In genomic region chr8:70538024-70538579, GRCm38 (mm10) we compare ENCODE assay signal across 8 mouse cellular contexts. TPM values are rescaled to one million over a fixed set of nuclear protein-coding genes. Genes with fewer than 3 reads are reported as not detected.
DNase-seq lines count a peak whose midpoint lies in the region; ATAC-seq and TF ChIP-seq lines count a peak whose summit lies in the region.

No protein-coding gene starts in this region.

- peak; percentile 68 for DNase-seq in gastrocnemius, adult 18-20 months (ENCODE audit: low spot score)
- no peak for DNase-seq in gastrocnemius, postnatal 10 days
- DNase-seq in cerebellum, adult 8-10 months = peak; percentile 55
- DNase-seq in forebrain, postnatal 0 days = no peak
- no peak for DNase-seq in hindbrain, embryonic 14.5 days (ENCODE audit: low spot score)
- DNase-seq in liver, adult 2 months (ENCODE audit: extremely low read depth, low read depth, low spot score) = peak; percentile 92
- DNase-seq in testis, postnatal 10 days (ENCODE audit: low spot score) = peak; percentile 77

- 15% methylated on average over 24 of the region's 24 CpGs for WGBS in forebrain, postnatal 0 days
- WGBS in hindbrain, embryonic 14.5 days = 15% methylated on average over 24 of the region's 24 CpGs
- WGBS in liver, adult 2 months = 1% methylated on average over 24 of the region's 24 CpGs
- 15% methylated on average over 24 of the region's 24 CpGs for WGBS in midbrain, embryonic 16.5 days

- no peaks in the 10 kb centered on the region for H3K9me3 ChIP-seq in forebrain, postnatal 0 days (ENCODE audit: low read length)
- no peaks in the 10 kb centered on the region for H3K9me3 ChIP-seq in hindbrain, embryonic 14.5 days (ENCODE audit: control insufficient read depth, low read length)
- H3K9me3 ChIP-seq in midbrain, embryonic 16.5 days (replicated peaks; ENCODE audit: control insufficient read depth, low read length, poor library complexity, severe bottlenecking) = no peaks in the 10 kb centered on the region

- peaks cover 39% of the 10 kb centered on the region for H3K36me3 ChIP-seq in forebrain, postnatal 0 days (ENCODE audit: insufficient read depth)
- H3K36me3 ChIP-seq in hindbrain, embryonic 14.5 days (replicated peaks; ENCODE audit: control insufficient read depth, insufficient read depth) = peaks cover 39% of the 10 kb centered on the region
- peaks cover 21% of the 10 kb centered on the region for H3K36me3 ChIP-seq in liver, adult 2 months (ENCODE audit: control insufficient read depth, insufficient read depth, low read length)
- peaks cover 8% of the 10 kb centered on the region; the same call in 1 of the 2 replicates for H3K36me3 ChIP-seq in midbrain, embryonic 16.5 days (ENCODE audit: control insufficient read depth, insufficient read depth, low read length)

- no peaks in the 10 kb centered on the region for H3K27me3 ChIP-seq in forebrain, postnatal 0 days (ENCODE audit: insufficient read depth, low read length)
- H3K27me3 ChIP-seq in hindbrain, embryonic 14.5 days (ENCODE audit: control insufficient read depth, insufficient read depth, low read length) = no peaks in the 10 kb centered on the region
- no peaks in the 10 kb centered on the region for H3K27me3 ChIP-seq in liver, adult 2 months (ENCODE audit: control insufficient read depth, insufficient read depth, low read length)
- H3K27me3 ChIP-seq in midbrain, embryonic 16.5 days (ENCODE audit: control insufficient read depth, insufficient read depth, low read depth, low read length) = no peaks in the 10 kb centered on the region

- H3K27ac ChIP-seq in forebrain, postnatal 0 days (ENCODE audit: low read depth, low read length) = peak overlapping the region; percentile 91; the same call in 1 of the 2 replicates
- peak overlapping the region; percentile 88; the same call in 1 of the 2 replicates for H3K27ac ChIP-seq in hindbrain, embryonic 14.5 days
- H3K27ac ChIP-seq in liver, adult 2 months (replicated peaks; ENCODE audit: insufficient read depth, low read depth, low read length) = peak overlapping the region; percentile 93
- H3K27ac ChIP-seq in midbrain, embryonic 16.5 days (ENCODE audit: low read length) = peak overlapping the region; percentile 94

- TF ChIP-seq POLR2A in liver, adult 2 months (IDR thresholded peaks at IDR 0.05; ENCODE audit: extremely low read depth, insufficient read depth, low read length) = 0 out of 2 replicates have a peak, but pooled peaks have one; percentile 42

- H3K4me2 ChIP-seq in forebrain, postnatal 0 days (ENCODE audit: low read depth) = peak overlapping the region; percentile 93
- peak overlapping the region; percentile 93 for H3K4me2 ChIP-seq in hindbrain, embryonic 14.5 days (replicated peaks)
- peak overlapping the region; percentile 93 for H3K4me2 ChIP-seq in midbrain, embryonic 16.5 days (ENCODE audit: low read length)

- peaks cover 29% of the 10 kb centered on the region; the same call in 1 of the 2 replicates for H3K79me2 ChIP-seq in liver, adult 2 months (ENCODE audit: control insufficient read depth, insufficient read depth, low read length)

- H3K4me1 ChIP-seq in forebrain, postnatal 0 days (ENCODE audit: insufficient read depth) = peaks cover 11% of the 10 kb centered on the region; the same call in 1 of the 2 replicates
- peaks cover 15% of the 10 kb centered on the region for H3K4me1 ChIP-seq in hindbrain, embryonic 14.5 days (replicated peaks; ENCODE audit: control insufficient read depth, insufficient read depth, low read length)
- peaks cover 14% of the 10 kb centered on the region for H3K4me1 ChIP-seq in liver, adult 2 months (ENCODE audit: control insufficient read depth, insufficient read depth, low read length)
- peaks cover 26% of the 10 kb centered on the region for H3K4me1 ChIP-seq in midbrain, embryonic 16.5 days (ENCODE audit: control insufficient read depth, insufficient read depth, low read length)

- peak overlapping the region; percentile 90 for H3K4me3 ChIP-seq in forebrain, postnatal 0 days (ENCODE audit: low read depth, low read length)
- H3K4me3 ChIP-seq in hindbrain, embryonic 14.5 days (replicated peaks; ENCODE audit: low read length) = peak overlapping the region; percentile 55
- H3K4me3 ChIP-seq in liver, adult 2 months (ENCODE audit: insufficient read depth, low read depth, low read length) = peak overlapping the region; percentile 58
- H3K4me3 ChIP-seq in midbrain, embryonic 16.5 days (ENCODE audit: low read depth, low read length) = peak overlapping the region; percentile 82

- ATAC-seq in forebrain, postnatal 0 days = no peak
- no peak; the same call in 1 of the 2 replicates for ATAC-seq in hindbrain, embryonic 14.5 days (ENCODE audit: low FRiP score)
- peak; percentile 14; the same call in 1 of the 2 replicates for ATAC-seq in midbrain, embryonic 16.5 days

- H3K9ac ChIP-seq in forebrain, postnatal 0 days = peak overlapping the region; percentile 84
- H3K9ac ChIP-seq in hindbrain, embryonic 14.5 days = peak overlapping the region; percentile 40; the same call in 1 of the 2 replicates
- peak overlapping the region; percentile 72 for H3K9ac ChIP-seq in liver, adult 2 months (ENCODE audit: low read depth, low read length)
- H3K9ac ChIP-seq in midbrain, embryonic 16.5 days (ENCODE audit: low read depth, low read length) = peak overlapping the region; percentile 89; the same call in 1 of the 2 replicates

- no peak for TF ChIP-seq CTCF in forebrain, postnatal 0 days (IDR thresholded peaks at IDR 0.05; ENCODE audit: low read depth)
- no peak for TF ChIP-seq CTCF in liver, adult 2 months (IDR thresholded peaks at IDR 0.05; ENCODE audit: low read depth, low read length)

RNA-seq across cellular contexts. Expression of gene Ell, which starts 1.2 kb away (rescaled TPM):
- 10 to 100 TPM; 12.5 to 21.8 TPM for total RNA-seq in gastrocnemius, adult 18-20 months (2021)
- total RNA-seq in gastrocnemius, postnatal 10 days (2021) = 10 to 100 TPM; 12.7 to 19.8 TPM
- 16.2 and 18.4 TPM in 2 replicates for total RNA-seq in forebrain, postnatal 0 days (2014; rRNA removed)
- 9.7 and 11.0 TPM in 2 replicates for polyA plus RNA-seq in forebrain, postnatal 0 days (2015; fragmentation: Nextera tagmentation; extraction: Ambion mirVana)
- 14.8 and 15.1 TPM in 2 replicates for polyA plus RNA-seq in hindbrain, embryonic 14.5 days (2014; fragmentation: Nextera tagmentation; extraction: Ambion mirVana)
- total RNA-seq in liver, adult 2 months (2014; rRNA removed) = 10.0 and 13.6 TPM in 2 replicates
- 19.6 and 25.0 TPM in 2 replicates for polyA plus RNA-seq in liver, adult 2 months (2012; rRNA removed)
- polyA plus RNA-seq in midbrain, embryonic 16.5 days (2015; fragmentation: Nextera tagmentation; extraction: Ambion mirVana) = 16.7 and 19.2 TPM in 2 replicates

RNA-seq across cellular contexts. Expression of gene Kxd1, which starts 10.3 kb away (rescaled TPM):
- 10 to 100 TPM; 76.3 to 80.6 TPM for total RNA-seq in gastrocnemius, adult 18-20 months (2021)
- total RNA-seq in gastrocnemius, postnatal 10 days (2021) = 10 to 100 TPM; 57.8 to 61.0 TPM
- 39.1 and 43.5 TPM in 2 replicates for total RNA-seq in forebrain, postnatal 0 days (2014; rRNA removed)
- 51.6 and 51.9 TPM in 2 replicates for polyA plus RNA-seq in forebrain, postnatal 0 days (2015; fragmentation: Nextera tagmentation; extraction: Ambion mirVana)
- polyA plus RNA-seq in hindbrain, embryonic 14.5 days (2014; fragmentation: Nextera tagmentation; extraction: Ambion mirVana) = 45.4 and 46.5 TPM in 2 replicates
- total RNA-seq in liver, adult 2 months (2014; rRNA removed) = 36.7 and 42.6 TPM in 2 replicates
- 68.4 and 72.3 TPM in 2 replicates for polyA plus RNA-seq in liver, adult 2 months (2012; rRNA removed)
- 43.1 and 43.3 TPM in 2 replicates for polyA plus RNA-seq in midbrain, embryonic 16.5 days (2015; fragmentation: Nextera tagmentation; extraction: Ambion mirVana)

RNA-seq across cellular contexts. Expression of gene Fkbp8, which starts 10.6 kb away (rescaled TPM):
- total RNA-seq in gastrocnemius, adult 18-20 months (2021) = 100 to 1,000 TPM; 103 to 105 TPM
- total RNA-seq in gastrocnemius, postnatal 10 days (2021) = 100 to 1,000 TPM; 135 to 145 TPM
- 559 and 592 TPM in 2 replicates for total RNA-seq in forebrain, postnatal 0 days (2014; rRNA removed)
- polyA plus RNA-seq in forebrain, postnatal 0 days (2015; fragmentation: Nextera tagmentation; extraction: Ambion mirVana) = 385 and 426 TPM in 2 replicates
- polyA plus RNA-seq in hindbrain, embryonic 14.5 days (2014; fragmentation: Nextera tagmentation; extraction: Ambion mirVana) = 328 and 332 TPM in 2 replicates
- total RNA-seq in liver, adult 2 months (2014; rRNA removed) = 271 and 321 TPM in 2 replicates
- polyA plus RNA-seq in liver, adult 2 months (2012; rRNA removed) = 455 and 489 TPM in 2 replicates
- polyA plus RNA-seq in midbrain, embryonic 16.5 days (2015; fragmentation: Nextera tagmentation; extraction: Ambion mirVana) = 406 and 425 TPM in 2 replicates

RNA-seq across cellular contexts. Expression of gene Uba52, which starts 27.5 kb away (rescaled TPM):
- 100 to 1,000 TPM; 841 to 913 TPM for total RNA-seq in gastrocnemius, adult 18-20 months (2021)
- 1,000 to 10,000 TPM; 1,232 to 1,261 TPM for total RNA-seq in gastrocnemius, postnatal 10 days (2021)
- total RNA-seq in forebrain, postnatal 0 days (2014; rRNA removed) = 459 and 595 TPM in 2 replicates
- polyA plus RNA-seq in forebrain, postnatal 0 days (2015; fragmentation: Nextera tagmentation; extraction: Ambion mirVana) = 808 and 1,035 TPM in 2 replicates
- 622 and 778 TPM in 2 replicates for polyA plus RNA-seq in hindbrain, embryonic 14.5 days (2014; fragmentation: Nextera tagmentation; extraction: Ambion mirVana)
- total RNA-seq in liver, adult 2 months (2014; rRNA removed) = 750 and 1,062 TPM in 2 replicates
- 596 and 770 TPM in 2 replicates for polyA plus RNA-seq in liver, adult 2 months (2012; rRNA removed)
- polyA plus RNA-seq in midbrain, embryonic 16.5 days (2015; fragmentation: Nextera tagmentation; extraction: Ambion mirVana) = 584 and 621 TPM in 2 replicates

RNA-seq across cellular contexts. Expression of gene Rex1bd, which starts 31.6 kb away (rescaled TPM):
- total RNA-seq in gastrocnemius, adult 18-20 months (2021) = 100 to 1,000 TPM; 170 TPM
- total RNA-seq in gastrocnemius, postnatal 10 days (2021) = 100 to 1,000 TPM; 120 to 129 TPM
- 130 and 148 TPM in 2 replicates for total RNA-seq in forebrain, postnatal 0 days (2014; rRNA removed)
- polyA plus RNA-seq in forebrain, postnatal 0 days (2015; fragmentation: Nextera tagmentation; extraction: Ambion mirVana) = 200 and 247 TPM in 2 replicates
- 161 and 166 TPM in 2 replicates for polyA plus RNA-seq in hindbrain, embryonic 14.5 days (2014; fragmentation: Nextera tagmentation; extraction: Ambion mirVana)
- total RNA-seq in liver, adult 2 months (2014; rRNA removed) = 60.8 and 75.2 TPM in 2 replicates
- polyA plus RNA-seq in liver, adult 2 months (2012; rRNA removed) = 141 and 152 TPM in 2 replicates
- polyA plus RNA-seq in midbrain, embryonic 16.5 days (2015; fragmentation: Nextera tagmentation; extraction: Ambion mirVana) = 163 and 185 TPM in 2 replicates

Comparison
In these comparisons a context has a peak if more than half of its experiments do, and no peak if none do; other contexts are left out.
1. DNase-seq: peak in gastrocnemius, adult 18-20 months (single experiment), cerebellum, adult 8-10 months (single experiment), liver, adult 2 months (single experiment) and testis, postnatal 10 days (single experiment); none in gastrocnemius, postnatal 10 days (single experiment), forebrain, postnatal 0 days (single experiment) and hindbrain, embryonic 14.5 days (single experiment).
2. Peak in every context shown above with its lines, with median percentiles within 50 percentile points of each other: H3K27ac ChIP-seq, H3K4me2 ChIP-seq, H3K4me3 ChIP-seq and H3K9ac ChIP-seq.